Mouse (Mus musculus) adrenal gland, adult (tissue): ENCODE measurements around the gene Cdk5r2.

ENCODE experiments used
- DNase-seq, 2 experiments: peaks; one replicate each; pipeline ENCODE4 v3.0.0; 2022 to 2023; ENCODE audit warnings: low spot score in 1 of 2; ENCODE audit not compliant: inconsistent age in 2 of 2

The Cdk5r2 gene

GRCm38 (mm10) chr1:74891513-74891912, 36.8 kb downstream of the Cdk5r2 start:
- peak in 1 of 2 experiments; percentile 66 for DNase-seq

GRCm38 (mm10) chr1:74892351-74893133, 37.8 kb downstream of the Cdk5r2 start:
- DNase-seq, result no peak

GRCm38 (mm10) chr1:74893134-74893855, 38.6 kb downstream of the Cdk5r2 start, which contains the start of gene Cryba2:
Gene Cryba2, minus strand, starts transcription at chr1:74893143.
- DNase-seq, result peak; percentile 41 to 78

GRCm38 (mm10) chr1:74894966-74895365, 40.2 kb downstream of the Cdk5r2 start:
- peak; percentile 49 to 78 for DNase-seq

- peak in 1 of 2 experiments; percentile 37 for DNase-seq
Observed at GRCm38 (mm10) chr1:74897976-74898375, 43.2 kb downstream of the Cdk5r2 start.

- peak in 1 of 2 experiments; percentile 30 for DNase-seq
Observed at GRCm38 (mm10) chr1:74898656-74899431, 44.1 kb downstream of the Cdk5r2 start.

- DNase-seq, result peak; percentile 51 to 63
Observed at GRCm38 (mm10) chr1:74900341-74901285, 45.9 kb downstream of the Cdk5r2 start.

- DNase-seq, result peak; percentile 48 to 86
Observed at GRCm38 (mm10) chr1:74901686-74902085, 47.0 kb downstream of the Cdk5r2 start.

GRCm38 (mm10) chr1:74902191-74902590, 47.5 kb downstream of the Cdk5r2 start:
- peak in 1 of 2 experiments; percentile 31 for DNase-seq
